Mouse (Mus musculus): ENCODE data around the gene Hoxc8. TPM values are rescaled to one million over a fixed set of nuclear protein-coding genes. Genes with fewer than 3 reads are reported as not detected.

The Hoxc8 gene
- total and polyA plus RNA-seq, 3 experiments: 0.31 to 1.7 TPM; not detected in 1

- H3K9me3 ChIP-seq (replicated peaks; ENCODE audit: insufficient read depth, low read length): no peaks in the 10 kb centered on the region
- peaks cover 0 to 23% of the 10 kb centered on the region in 2 experiments; a peak in 2 of 4 replicates for H3K36me3 ChIP-seq (ENCODE audit: control insufficient read depth in 1 of 2, insufficient read depth in 2 of 2, low read length in 2 of 2)
- TF ChIP-seq CHD1 (IDR thresholded peaks at IDR 0.05; ENCODE audit: low read depth, low read length): no peak; the same call in 1 of the 2 replicates
- peak; percentile 43; the same call in 1 of the 2 replicates for TF ChIP-seq MAZ (IDR thresholded peaks at IDR 0.05; ENCODE audit: low read depth, low read length)
- no peak for TF ChIP-seq SIN3A (IDR thresholded peaks at IDR 0.05; ENCODE audit: low read length)
- TF ChIP-seq NELFE (IDR thresholded peaks at IDR 0.05; ENCODE audit: low read depth, low read length): no peak
- TF ChIP-seq USF1 (IDR thresholded peaks at IDR 0.05; ENCODE audit: low read depth, low read length): no peak
- no peak for TF ChIP-seq POLR2AphosphoS2 (IDR thresholded peaks at IDR 0.05; ENCODE audit: low read length)
- no peak for TF ChIP-seq MEF2A (IDR thresholded peaks at IDR 0.05; ENCODE audit: extremely low read depth, insufficient replicate concordance, low read depth, low read length, poor library complexity, severe bottlenecking)
- TF ChIP-seq CTCF (IDR thresholded peaks at IDR 0.05 in 2 of 3, conservative IDR thresholded peaks at IDR 0.05 in 1 of 3; ENCODE audit: control insufficient read depth in 1 of 3, insufficient read depth in 1 of 3, low read depth in 2 of 3, low read length in 3 of 3, poor library complexity in 1 of 3, severe bottlenecking in 1 of 3): no peak
- TF ChIP-seq JUND (IDR thresholded peaks at IDR 0.05; ENCODE audit: low read depth, low read length): no peak
- no peak for TF ChIP-seq MYB (IDR thresholded peaks at IDR 0.05; ENCODE audit: low read depth, low read length)
- no peak for TF ChIP-seq ZNF384 (IDR thresholded peaks at IDR 0.05; ENCODE audit: low read depth, low read length)
- TF ChIP-seq GABPA (IDR thresholded peaks at IDR 0.05; ENCODE audit: low read depth, low read length): no peak
- TF ChIP-seq ZMIZ1 (IDR thresholded peaks at IDR 0.05; ENCODE audit: low read depth, low read length): no peak
- TF ChIP-seq RCOR1 (IDR thresholded peaks at IDR 0.05; ENCODE audit: low read depth, low read length): no peak
- no peak for TF ChIP-seq GATA1 (IDR thresholded peaks at IDR 0.05; ENCODE audit: low read depth, low read length)
- no peak for TF ChIP-seq TBP (IDR thresholded peaks at IDR 0.05; ENCODE audit: low read depth, low read length)
- peak; percentile 11; the same call in 1 of the 2 replicates for TF ChIP-seq MXI1 (IDR thresholded peaks at IDR 0.05; ENCODE audit: low read depth, low read length)
- H3K79me2 ChIP-seq (ENCODE audit: control insufficient read depth, insufficient read depth, low read length, poor library complexity): peaks cover 24% of the 10 kb centered on the region
- DNase-seq (ENCODE audit: low read depth, low spot score): peak; percentile 57
- H3K27me3 ChIP-seq (ENCODE audit: control insufficient read depth in 1 of 2, insufficient read depth in 2 of 2, low read length in 2 of 2): no peaks in the 10 kb centered on the region
- peak overlapping the region; percentile 98 for H3K9ac ChIP-seq (ENCODE audit: control insufficient read depth, low read depth, low read length, poor library complexity, severe bottlenecking)
- peaks cover 9 to 25% of the 10 kb centered on the region in 2 experiments for H3K4me1 ChIP-seq (ENCODE audit: control insufficient read depth in 1 of 2, insufficient read depth in 2 of 2, low read length in 2 of 2)
- peak overlapping the region; percentile 68 for H3K4me3 ChIP-seq (ENCODE audit: control insufficient read depth in 1 of 2, insufficient read depth in 1 of 2, low read depth in 2 of 2, low read length in 2 of 2)
- peak overlapping the region; percentile 99 for H3K27ac ChIP-seq (ENCODE audit: control insufficient read depth, low read depth, low read length)
Measured at GRCm38 (mm10) chr15:102997431-102997830, 7.0 kb downstream of the Hoxc8 start.

- H3K27me3 ChIP-seq (ENCODE audit: control insufficient read depth in 1 of 2, insufficient read depth in 2 of 2, low read length in 2 of 2): no peaks in the 10 kb centered on the region
- no peak; the same call in 1 of the 2 replicates for TF ChIP-seq SIN3A (IDR thresholded peaks at IDR 0.05; ENCODE audit: low read length)
- TF ChIP-seq ZNF384 (IDR thresholded peaks at IDR 0.05; ENCODE audit: low read depth, low read length): no peak
- no peak for TF ChIP-seq CHD2 (IDR thresholded peaks at IDR 0.05; ENCODE audit: low read length)
- no peak for TF ChIP-seq POLR2AphosphoS5 (IDR thresholded peaks at IDR 0.05; ENCODE audit: borderline replicate concordance, low read depth, low read length)
- TF ChIP-seq TBP (IDR thresholded peaks at IDR 0.05; ENCODE audit: low read depth, low read length): peak; percentile 81
- TF ChIP-seq MEF2A (IDR thresholded peaks at IDR 0.05; ENCODE audit: extremely low read depth, insufficient replicate concordance, low read depth, low read length, poor library complexity, severe bottlenecking): no peak
- TF ChIP-seq USF2 (IDR thresholded peaks at IDR 0.05; ENCODE audit: borderline replicate concordance in 1 of 2, insufficient read depth in 1 of 2, low read depth in 1 of 2, low read length in 2 of 2): no peak
- peak; percentile 17; the same call in 1 of the 2 replicates for TF ChIP-seq MYC (IDR thresholded peaks at IDR 0.05; ENCODE audit: low read depth, low read length)
- no peak for TF ChIP-seq NRF1 (IDR thresholded peaks at IDR 0.05; ENCODE audit: insufficient read depth, low read depth, low read length, poor library complexity, severe bottlenecking)
- no peak for TF ChIP-seq MAX (IDR thresholded peaks at IDR 0.05; ENCODE audit: low read length)
- TF ChIP-seq ETS1 (IDR thresholded peaks at IDR 0.05; ENCODE audit: low read depth, low read length): peak; percentile 64; the same call in 1 of the 2 replicates
- TF ChIP-seq E2F4 (IDR thresholded peaks at IDR 0.05; ENCODE audit: borderline replicate concordance, low read depth, low read length): no peak; the same call in 1 of the 2 replicates
- TF ChIP-seq POLR2A (IDR thresholded peaks at IDR 0.05; ENCODE audit: control insufficient read depth in 1 of 2, insufficient read depth in 1 of 2, low read depth in 1 of 2, low read length in 2 of 2, poor library complexity in 1 of 2): peak; percentile 19 to 34; a peak in 2 of 4 replicates
- TF ChIP-seq ELF1 (IDR thresholded peaks at IDR 0.05; ENCODE audit: low read depth, low read length): no peak
- TF ChIP-seq CTCF (IDR thresholded peaks at IDR 0.05 in 2 of 3, conservative IDR thresholded peaks at IDR 0.05 in 1 of 3; ENCODE audit: control insufficient read depth in 1 of 3, insufficient read depth in 1 of 3, low read depth in 2 of 3, low read length in 3 of 3, poor library complexity in 1 of 3, severe bottlenecking in 1 of 3): no peak
- TF ChIP-seq ZMIZ1 (IDR thresholded peaks at IDR 0.05; ENCODE audit: low read depth, low read length): no peak
- TF ChIP-seq RAD21 (IDR thresholded peaks at IDR 0.05; ENCODE audit: low read depth, low read length): no peak
- TF ChIP-seq TAL1 (IDR thresholded peaks at IDR 0.05; ENCODE audit: low read length): no peak
- TF ChIP-seq BHLHE40 (IDR thresholded peaks at IDR 0.05; ENCODE audit: borderline replicate concordance, low read depth, low read length): no peak
- TF ChIP-seq MAZ (IDR thresholded peaks at IDR 0.05; ENCODE audit: low read depth, low read length): 0 out of 2 replicates have a peak, but pooled peaks have one; percentile 21
Measured at GRCm38 (mm10) chr15:102997939-102998355, 7.5 kb downstream of the Hoxc8 start, which contains the start of gene Hoxc6. TSS of gene Hoxc6 (plus strand) at chr15:102998257.

More at GRCm38 (mm10) chr15:102997939-102998355, 7.5 kb downstream of the Hoxc8 start, which contains the start of gene Hoxc6:
- Histone ChIP-seq H3K4me3 (ENCODE audit: control insufficient read depth in 1 of 2, insufficient read depth in 1 of 2, low read depth in 2 of 2, low read length in 2 of 2) (peak within 1 kb of the TSS; percentile 68), H3K4me1 (ENCODE audit: control insufficient read depth in 1 of 2, insufficient read depth in 2 of 2, low read length in 2 of 2) (peaks cover 11 to 30% of the 10 kb centered on the region in 2 experiments), H3K36me3 (ENCODE audit: control insufficient read depth in 1 of 2, insufficient read depth in 2 of 2, low read length in 2 of 2) (peaks cover 0 to 25% of the 10 kb centered on the region in 2 experiments; a peak in 2 of 4 replicates), H3K9me3 (replicated peaks; ENCODE audit: insufficient read depth, low read length) (no peaks in the 10 kb centered on the region), H3K27ac (ENCODE audit: control insufficient read depth, low read depth, low read length) (peak within 1 kb of the TSS; percentile 99), H3K79me2 (ENCODE audit: control insufficient read depth, insufficient read depth, low read length, poor library complexity) (peaks cover 24% of the 10 kb centered on the region), H3K9ac (ENCODE audit: control insufficient read depth, low read depth, low read length, poor library complexity, severe bottlenecking) (peak within 1 kb of the TSS; percentile 98)
- peak; percentile 85 for DNase-seq (ENCODE audit: low read depth, low spot score)
